Mouse (Mus musculus) adrenal gland (tissue): ENCODE data around the gene Olfr912.

Experiments used
- intact Hi-C: fragments of 180-260 bp; cut with DNase I; formaldehyde crosslinking; loops from one replicate; pipeline ENCODE4 v1.15.1; 2025
- long read RNA-seq, 2 experiments: library from polyadenylated mRNA; unstranded; transcript quantifications; one replicate each; pipeline ENCODE4 v2.0.0; 2020; ENCODE audit warnings: borderline replicate concordance in 1 of 2; ENCODE audit not compliant: insufficient replicate concordance in 1 of 2

Olfr912 gene
- long read RNA-seq, experiment 1, result 0 reads
- long read RNA-seq, experiment 2, result 0 reads

DNA sequence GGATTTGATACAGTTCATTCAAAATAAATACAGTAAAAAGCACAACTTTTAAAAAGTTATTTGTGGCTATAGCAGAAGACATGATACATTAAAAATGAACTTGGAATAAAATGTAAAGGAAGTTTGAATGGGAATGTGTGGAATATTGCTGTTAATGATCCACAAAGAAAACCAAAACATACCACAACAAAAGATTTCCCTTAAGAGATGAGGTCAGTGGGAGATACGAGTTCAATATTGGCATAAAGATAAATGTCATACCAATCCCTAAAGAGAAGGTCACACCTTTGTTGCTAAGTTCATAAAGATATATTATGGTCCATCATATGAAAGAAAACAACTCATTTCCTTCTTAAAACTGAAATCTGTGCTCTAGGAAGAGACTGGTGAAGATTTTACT is at the start of gene Olfr912:
Gene Olfr912, plus strand, starts transcription at position 301 of the 400 bp plus-strand sequence.
- intact Hi-C loops, result no loop called here

DNA sequence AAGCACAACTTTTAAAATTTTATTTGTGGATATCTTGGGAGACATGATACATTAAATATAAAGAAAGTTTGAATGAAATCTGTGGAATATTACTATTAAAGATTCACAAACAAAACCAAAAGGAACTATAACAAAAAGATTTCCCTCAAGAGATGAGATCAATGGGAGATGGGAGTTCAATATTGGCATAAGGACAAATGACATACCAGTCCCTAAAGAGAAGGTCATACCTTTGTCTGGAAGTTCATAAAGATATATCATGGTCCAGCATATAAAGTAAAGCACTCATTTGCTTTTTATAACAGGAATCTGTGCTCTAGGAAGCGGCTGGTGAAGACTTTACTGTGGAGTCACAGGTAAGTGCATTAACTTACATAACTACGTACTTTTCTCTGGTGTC is 42.4 kb upstream of the Olfr912 start, which contains the start of gene Olfr910:
Gene Olfr910, plus strand, starts transcription at position 301 of the 400 bp plus-strand sequence.
- intact Hi-C loops, result no loop called here

DNA sequence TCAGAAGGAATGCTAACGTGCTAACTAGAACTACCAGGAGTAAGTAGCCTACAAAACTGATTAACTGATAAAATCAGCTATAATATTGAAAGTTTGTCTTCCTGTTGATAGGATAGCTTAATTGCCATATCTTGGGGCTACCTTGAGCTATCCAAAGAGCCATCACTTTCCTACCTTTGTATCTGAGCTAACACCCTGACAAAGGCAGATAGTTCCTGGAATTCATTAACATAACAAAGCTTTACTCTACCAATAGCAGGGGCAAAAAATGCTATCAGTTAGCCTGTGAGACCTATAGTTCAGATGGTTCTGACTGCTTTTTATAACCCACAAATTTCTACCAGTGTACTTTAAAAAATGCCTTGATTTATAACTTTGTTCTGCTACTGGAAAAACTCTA is 11.1 kb downstream of the Olfr912 start:
- intact Hi-C loops, result no loop called here

DNA sequence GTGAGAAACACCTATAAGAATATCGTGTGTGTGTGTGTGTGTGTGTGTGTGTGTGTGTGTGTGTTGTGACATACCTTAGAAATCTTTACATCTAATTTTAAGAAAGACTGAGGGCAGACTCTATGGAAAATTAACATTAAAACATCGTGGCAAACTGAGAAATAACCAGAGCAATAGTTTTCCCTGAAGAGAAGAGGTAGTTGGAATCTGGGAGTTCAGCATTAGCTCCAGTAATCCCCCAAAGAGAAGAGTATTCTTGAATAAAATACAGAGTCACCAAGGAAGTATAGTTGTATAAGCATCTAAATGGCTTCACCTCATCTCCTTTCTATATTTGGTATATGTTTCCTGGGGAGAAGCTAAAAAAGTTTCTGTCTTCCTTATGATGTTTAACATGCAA is 12.5 kb downstream of the Olfr912 start, which contains the start of gene Olfr913:
Gene Olfr913, plus strand, starts transcription at position 301 of the 400 bp plus-strand sequence.
- intact Hi-C loops, result no loop called here

DNA sequence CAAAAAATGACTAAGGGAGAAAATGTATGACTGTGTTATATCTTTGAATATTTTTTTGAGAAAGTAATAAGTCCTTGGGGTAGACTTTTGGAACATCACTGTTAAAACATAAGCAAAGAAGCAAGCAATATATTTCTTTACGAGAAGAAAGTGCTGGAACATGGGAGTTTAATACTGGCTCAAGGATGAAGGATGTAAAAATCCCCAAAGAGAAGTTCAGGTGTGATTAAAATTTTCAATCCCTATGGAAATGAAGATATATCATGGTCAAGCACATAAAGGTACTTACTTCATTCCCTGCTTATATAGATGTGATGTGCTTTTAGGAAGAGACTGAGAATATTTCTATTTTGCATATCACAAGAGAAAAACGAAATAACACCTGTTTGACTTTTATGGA is 24.8 kb downstream of the Olfr912 start, which contains the start of gene Olfr914:
Gene Olfr914, plus strand, starts transcription at position 301 of the 400 bp plus-strand sequence.
- intact Hi-C loops, result no loop called here

DNA sequence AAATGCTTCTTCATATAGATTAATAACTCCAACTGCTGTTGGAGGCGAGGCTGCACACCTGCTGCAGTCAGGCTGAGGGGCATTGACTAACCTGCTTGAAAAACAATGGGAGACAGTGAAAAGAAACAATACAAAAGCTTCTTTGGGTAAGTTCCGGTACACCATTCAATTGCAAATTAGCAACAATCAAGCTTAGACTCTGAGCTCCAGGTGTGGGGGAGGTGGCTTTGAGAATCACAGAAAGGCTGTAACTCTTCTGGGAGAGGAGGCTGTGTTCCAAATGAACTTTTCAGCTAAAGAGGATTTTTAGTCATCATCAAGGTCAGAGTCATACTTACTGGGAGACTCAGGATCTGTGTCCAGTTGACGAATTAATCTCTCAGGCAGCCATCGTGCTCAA is 52.4 kb downstream of the Olfr912 start:
- intact Hi-C loops, result no loop called here
